Mouse (Mus musculus): Measurements from ENCODE around the gene Pip4k2c. TPM values are rescaled to one million over a fixed set of nuclear protein-coding genes. Genes with fewer than 3 reads are reported as not detected.

Gene Pip4k2c
- polyA plus RNA-seq, 1 experiment from 2014 or later = 31.0 TPM

DNA sequence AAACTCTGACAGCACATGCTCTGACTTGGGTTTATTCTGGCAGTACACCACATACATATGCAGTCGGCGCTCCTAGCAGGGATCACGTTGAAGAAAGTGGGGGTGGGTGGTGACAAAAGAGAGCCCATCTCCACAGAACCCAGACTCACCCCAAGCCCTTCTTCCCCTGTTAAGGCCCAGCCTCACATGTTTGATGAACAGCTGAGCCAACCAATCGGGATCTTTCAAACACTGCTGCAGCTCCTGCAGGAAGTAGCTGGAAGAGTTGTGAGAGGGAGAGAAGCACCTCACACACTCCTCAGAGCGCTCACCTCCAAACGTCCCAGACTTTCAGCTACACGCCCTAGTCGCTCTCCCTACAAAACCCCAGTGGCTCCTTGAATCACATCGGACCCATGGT, 26.3 kb downstream of the Pip4k2c start:
- 70% methylated on average over 9 of the region's 9 CpGs for WGBS
- Histone ChIP-seq H3K9ac (replicated peaks; ENCODE audit: low read depth) (no peak overlapping the region), H3K27ac (ENCODE audit: low read length) (no peak overlapping the region), H3K4me2 (replicated peaks; ENCODE audit: low read depth, low read length) (no peak overlapping the region), H3K27me3 (replicated peaks; ENCODE audit: insufficient read depth, low read length) (peaks cover 21% of the 10 kb centered on the region), H3K9me3 (ENCODE audit: low read length) (no peaks in the 10 kb centered on the region), H3K4me1 (ENCODE audit: insufficient read depth, low read depth, low read length) (peaks cover 17% of the 10 kb centered on the region), H3K36me3 (ENCODE audit: insufficient read depth, low read length) (no peaks in the 10 kb centered on the region), H3K4me3 (ENCODE audit: low read depth, low read length) (no peak overlapping the region)
- DNase-seq (ENCODE audit: low spot score) = no peak
- ATAC-seq = no peak
- no peak for TF ChIP-seq CTCF (IDR thresholded peaks at IDR 0.05)
- TF ChIP-seq EP300 (IDR thresholded peaks at IDR 0.05) = no peak

DNA sequence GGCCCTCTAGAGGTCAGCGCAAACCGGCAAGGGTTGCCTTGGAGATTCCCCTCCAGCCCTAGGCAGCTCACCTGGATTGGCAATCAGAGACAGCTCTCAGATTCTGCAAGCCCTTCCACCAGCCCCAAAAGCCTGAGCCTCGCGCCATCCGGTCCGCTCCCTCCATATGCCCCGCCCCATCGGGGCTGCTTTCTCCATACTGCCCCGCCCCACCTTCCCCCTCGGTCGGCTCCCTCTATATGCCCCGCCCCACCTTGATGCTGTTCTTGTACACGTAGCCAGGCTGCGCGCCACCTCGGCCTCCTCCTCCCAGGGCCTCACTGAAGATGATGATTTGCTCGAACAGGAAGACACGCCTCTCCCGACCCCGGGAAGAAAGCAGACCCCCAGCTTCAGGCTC, 27.6 kb downstream of the Pip4k2c start:
- TF ChIP-seq CTCF (IDR thresholded peaks at IDR 0.05) (no peak), EP300 (IDR thresholded peaks at IDR 0.05) (no peak)
- H3K27ac ChIP-seq (ENCODE audit: low read length) = no peak overlapping the region
- WGBS = 23% methylated on average over 20 of the region's 20 CpGs
- H3K4me1 ChIP-seq (ENCODE audit: insufficient read depth, low read depth, low read length) = peaks cover 6% of the 10 kb centered on the region
- no peak overlapping the region for H3K4me3 ChIP-seq (ENCODE audit: low read depth, low read length)
- H3K9ac ChIP-seq (replicated peaks; ENCODE audit: low read depth) = no peak overlapping the region
- no peaks in the 10 kb centered on the region for H3K9me3 ChIP-seq (ENCODE audit: low read length)
- peak overlapping the region; percentile 8; the same call in 1 of the 2 replicates for H3K4me2 ChIP-seq (replicated peaks; ENCODE audit: low read depth, low read length)
- ATAC-seq (0 out of 2 replicates have a peak, but pooled peaks have one; percentile 26), DNase-seq (ENCODE audit: low spot score) (no peak)
- no peaks in the 10 kb centered on the region for H3K36me3 ChIP-seq (ENCODE audit: insufficient read depth, low read length)
- H3K27me3 ChIP-seq (replicated peaks; ENCODE audit: insufficient read depth, low read length) = peaks cover 34% of the 10 kb centered on the region

- no peaks in the 10 kb centered on the region for H3K9me3 ChIP-seq (ENCODE audit: low read length)
- no peak overlapping the region for H3K4me3 ChIP-seq (ENCODE audit: low read depth, low read length)
- H3K4me1 ChIP-seq (ENCODE audit: insufficient read depth, low read depth, low read length) = peaks cover 4% of the 10 kb centered on the region
- no peak for TF ChIP-seq CTCF (IDR thresholded peaks at IDR 0.05)
- TF ChIP-seq EP300 (IDR thresholded peaks at IDR 0.05) = no peak
- 84% methylated on average over 4 of the region's 4 CpGs for WGBS
- ATAC-seq (no peak), DNase-seq (ENCODE audit: low spot score) (no peak)
- H3K27me3 ChIP-seq (replicated peaks; ENCODE audit: insufficient read depth, low read length) = peaks cover 40% of the 10 kb centered on the region
- no peak overlapping the region for H3K27ac ChIP-seq (ENCODE audit: low read length)
- no peaks in the 10 kb centered on the region for H3K36me3 ChIP-seq (ENCODE audit: insufficient read depth, low read length)
- H3K4me2 ChIP-seq (replicated peaks; ENCODE audit: low read depth, low read length) = no peak overlapping the region
- no peak overlapping the region for H3K9ac ChIP-seq (replicated peaks; ENCODE audit: low read depth)
Observed at GRCm38 (mm10) chr10:127182624-127183023, 28.8 kb downstream of the Pip4k2c start.

DNA sequence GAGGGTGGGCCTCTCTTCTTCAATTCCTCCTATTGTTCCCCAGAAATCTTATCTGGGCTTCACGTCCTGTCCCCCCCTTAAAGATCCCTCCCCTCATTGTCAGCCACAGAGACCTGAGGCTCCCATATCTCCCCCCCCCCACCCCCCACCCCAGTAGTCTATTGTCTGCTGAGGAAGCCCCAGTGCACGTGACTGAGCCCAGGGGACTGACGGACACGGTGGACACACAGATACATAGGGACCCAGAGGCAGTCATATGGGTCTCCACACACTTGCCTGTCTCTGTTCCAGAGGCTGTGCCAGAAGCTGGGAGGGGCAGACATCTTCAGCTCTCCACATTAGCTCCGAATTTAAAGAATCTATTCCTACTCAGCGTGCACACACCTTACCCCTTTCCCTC, 29.8 kb downstream of the Pip4k2c start:
- no peak for DNase-seq (ENCODE audit: low spot score)
- Histone ChIP-seq H3K9me3 (ENCODE audit: low read length) (no peaks in the 10 kb centered on the region), H3K27me3 (replicated peaks; ENCODE audit: insufficient read depth, low read length) (peaks cover 50% of the 10 kb centered on the region), H3K4me3 (ENCODE audit: low read depth, low read length) (no peak overlapping the region), H3K4me1 (ENCODE audit: insufficient read depth, low read depth, low read length) (peaks cover 4% of the 10 kb centered on the region), H3K9ac (replicated peaks; ENCODE audit: low read depth) (no peak overlapping the region), H3K27ac (ENCODE audit: low read length) (no peak overlapping the region), H3K4me2 (replicated peaks; ENCODE audit: low read depth, low read length) (no peak overlapping the region), H3K36me3 (ENCODE audit: insufficient read depth, low read length) (no peaks in the 10 kb centered on the region)
- no peak for ATAC-seq
- no peak for TF ChIP-seq EP300 (IDR thresholded peaks at IDR 0.05)
- TF ChIP-seq CTCF (IDR thresholded peaks at IDR 0.05) = no peak
- 55% methylated on average over 6 of the region's 6 CpGs for WGBS

- H3K27me3 ChIP-seq (replicated peaks; ENCODE audit: insufficient read depth, low read length) = peaks cover 57% of the 10 kb centered on the region
- ATAC-seq (no peak), DNase-seq (ENCODE audit: low spot score) (no peak)
- H3K4me3 ChIP-seq (ENCODE audit: low read depth, low read length) = no peak overlapping the region
- H3K9ac ChIP-seq (replicated peaks; ENCODE audit: low read depth) = no peak overlapping the region
- H3K4me1 ChIP-seq (ENCODE audit: insufficient read depth, low read depth, low read length) = peaks cover 4% of the 10 kb centered on the region
- H3K36me3 ChIP-seq (ENCODE audit: insufficient read depth, low read length) = no peaks in the 10 kb centered on the region
- 36% methylated on average over 3 of the region's 3 CpGs for WGBS
- H3K4me2 ChIP-seq (replicated peaks; ENCODE audit: low read depth, low read length) = no peak overlapping the region
- TF ChIP-seq EP300 (IDR thresholded peaks at IDR 0.05) (no peak), CTCF (IDR thresholded peaks at IDR 0.05) (no peak)
- no peaks in the 10 kb centered on the region for H3K9me3 ChIP-seq (ENCODE audit: low read length)
- no peak overlapping the region for H3K27ac ChIP-seq (ENCODE audit: low read length)
Observed at GRCm38 (mm10) chr10:127180695-127181047, 30.7 kb downstream of the Pip4k2c start.

- Histone ChIP-seq H3K27me3 (replicated peaks; ENCODE audit: insufficient read depth, low read length) (peaks cover 57% of the 10 kb centered on the region), H3K4me1 (ENCODE audit: insufficient read depth, low read depth, low read length) (peaks cover 4% of the 10 kb centered on the region), H3K9ac (replicated peaks; ENCODE audit: low read depth) (no peak within 1 kb of the TSS), H3K4me3 (ENCODE audit: low read depth, low read length) (no peak within 1 kb of the TSS), H3K9me3 (ENCODE audit: low read length) (no peaks in the 10 kb centered on the region), H3K36me3 (ENCODE audit: insufficient read depth, low read length) (no peaks in the 10 kb centered on the region), H3K27ac (ENCODE audit: low read length) (no peak within 1 kb of the TSS), H3K4me2 (replicated peaks; ENCODE audit: low read depth, low read length) (peak within 1 kb of the TSS; percentile 27; the same call in 1 of the 2 replicates)
- ATAC-seq (no peak), DNase-seq (ENCODE audit: low spot score) (no peak)
- WGBS = 6% methylated on average over 34 of the region's 34 CpGs
- no peak for TF ChIP-seq CTCF (IDR thresholded peaks at IDR 0.05)
Observed at GRCm38 (mm10) chr10:127179871-127180694, 31.3 kb downstream of the Pip4k2c start, which contains the start of gene Slc26a10. Gene Slc26a10, minus strand, starts transcription at chr10:127180645.
